Mouse (Mus musculus) cerebellum, postnatal 25 days (tissue): Measurements from ENCODE around the gene Gnmt.
"Not testable (repeated sequence)": the region's sequence is repeated elsewhere in the genome, so short reads cannot be mapped to it uniquely, and the experiment has no call there.

Experiments used
- DNase-seq, 2 experiments: peaks; one replicate each; pipeline ENCODE4 v3.0.0; 2021; ENCODE audit warnings: mixed read lengths in 2 of 2

Gene Gnmt

GRCm38 (mm10) chr17:46728904-46729318, at the start of gene Gnmt:
Gene Gnmt, minus strand, starts transcription at chr17:46729168.
- DNase-seq, result peak; percentile 91 to 95

- DNase-seq, result no peak
These were observed 47.1 kb upstream of the Gnmt start for GRCm38 (mm10) chr17:46776087-46776486.

- DNase-seq, result no peak
These were observed 46.1 kb upstream of the Gnmt start for GRCm38 (mm10) chr17:46775070-46775469.

- DNase-seq, result no peak
These were observed 45.1 kb upstream of the Gnmt start for GRCm38 (mm10) chr17:46774131-46774472.

- peak in 1 of 2 experiments; percentile 19 for DNase-seq
These were observed 44.5 kb upstream of the Gnmt start for GRCm38 (mm10) chr17:46773278-46774130.

GRCm38 (mm10) chr17:46772404-46773277, 43.7 kb upstream of the Gnmt start, which contains the start of gene 2310039H08Rik:
Gene 2310039H08Rik, plus strand, starts transcription at chr17:46772635.
- DNase-seq, result peak; percentile 87 to 88

- DNase-seq, result no peak
These were observed 43.1 kb upstream of the Gnmt start for GRCm38 (mm10) chr17:46772038-46772403.

- DNase-seq, result peak; percentile 23 to 33
These were observed 42.6 kb upstream of the Gnmt start for GRCm38 (mm10) chr17:46771616-46772015.

- no peak for DNase-seq
These were observed 42.1 kb upstream of the Gnmt start for GRCm38 (mm10) chr17:46771025-46771424.

- no peak for DNase-seq
These were observed 41.6 kb upstream of the Gnmt start for GRCm38 (mm10) chr17:46770546-46770945.

GRCm38 (mm10) chr17:46767868-46768267, 38.9 kb upstream of the Gnmt start:
- no peak for DNase-seq

- DNase-seq, result not testable (repeated sequence)
These were observed 35.9 kb upstream of the Gnmt start for GRCm38 (mm10) chr17:46764916-46765315.

GRCm38 (mm10) chr17:46763544-46763943, 34.6 kb upstream of the Gnmt start, which contains the start of gene Ptcra:
Gene Ptcra, minus strand, starts transcription at chr17:46763712.
- DNase-seq, result no peak

GRCm38 (mm10) chr17:46758753-46759152, 29.8 kb upstream of the Gnmt start:
- DNase-seq, result no peak

- peak; percentile 97 to 98 for DNase-seq
These were observed 23.0 kb upstream of the Gnmt start, which contains the start of gene Cnpy3 for GRCm38 (mm10) chr17:46751794-46752556. Gene Cnpy3, minus strand, starts transcription at chr17:46752214.

GRCm38 (mm10) chr17:46751056-46751793, 22.3 kb upstream of the Gnmt start:
- DNase-seq, result peak in 1 of 2 experiments; percentile 22

- no peak for DNase-seq
These were observed 21.6 kb upstream of the Gnmt start for GRCm38 (mm10) chr17:46750580-46750979.

- DNase-seq, result no peak
These were observed 20.3 kb upstream of the Gnmt start for GRCm38 (mm10) chr17:46749282-46749681.

- DNase-seq, result no peak
These were observed 18.8 kb upstream of the Gnmt start for GRCm38 (mm10) chr17:46747806-46748205.

GRCm38 (mm10) chr17:46747234-46747633, 18.3 kb upstream of the Gnmt start:
- no peak for DNase-seq

GRCm38 (mm10) chr17:46745506-46745905, 16.5 kb upstream of the Gnmt start:
- no peak for DNase-seq

GRCm38 (mm10) chr17:46742986-46743385, 14.0 kb upstream of the Gnmt start:
- no peak for DNase-seq
